Mouse (Mus musculus): ENCODE results near the gene Pmel. TPM values are rescaled to one million over a fixed set of nuclear protein-coding genes. Genes with fewer than 3 reads are reported as not detected.
A peak's percentile ranks its signal among the peaks of the same experiment; 100 is the strongest.
"Not testable (repeated sequence)": the region's sequence is repeated elsewhere in the genome, so short reads cannot be mapped to it uniquely, and the experiment has no call there.

Pmel gene
- total RNA-seq, 2 experiments from 2014 or later = 0.51 to 0.63 TPM

- intact Hi-C loops (cut with DNase I) = no loop called here
- peak in 1 of 2 experiments; percentile 48 for DNase-seq (ENCODE audit: extremely low spot score in 1 of 2, low spot score in 2 of 2)
These were observed 5.0 kb upstream of the Pmel start for GRCm38 (mm10) chr10:128699006-128699405.

- intact Hi-C loops (cut with DNase I) = no loop called here
- DNase-seq (ENCODE audit: extremely low spot score in 1 of 2, low spot score in 2 of 2) = no peak
These were observed 4.4 kb upstream of the Pmel start for GRCm38 (mm10) chr10:128699611-128700010.

- intact Hi-C loops (cut with DNase I) = no loop called here
These were observed 3.3 kb upstream of the Pmel start for GRCm38 (mm10) chr10:128700712-128701111.

GRCm38 (mm10) chr10:128702328-128703007, 1.5 kb upstream of the Pmel start:
- intact Hi-C loops (cut with DNase I) = no loop called here
- no peak for DNase-seq (ENCODE audit: extremely low spot score in 1 of 2, low spot score in 2 of 2)

More at GRCm38 (mm10) chr10:128700712-128701111, 3.3 kb upstream of the Pmel start:
- no peak for DNase-seq (ENCODE audit: extremely low spot score in 1 of 2, low spot score in 2 of 2)

GRCm38 (mm10) chr10:128704491-128705316, 709 bp downstream of the Pmel start, which contains the start of gene Cdk2:
Gene Cdk2, minus strand, starts transcription at chr10:128705031.
- intact Hi-C loops (cut with DNase I) = loop anchor here (5.0 kb wide), 1 partner anchor 38 kb away; the partner anchor contains the start of gene Dgka
- peak; percentile 80 to 96 for DNase-seq (ENCODE audit: extremely low spot score in 1 of 2, low spot score in 2 of 2)

GRCm38 (mm10) chr10:128705317-128705693, 1.3 kb downstream of the Pmel start:
- intact Hi-C loops (cut with DNase I) = loop anchor here (5.0 kb wide), 1 partner anchor 37 kb away; the partner anchor contains the start of gene Dgka
- DNase-seq (ENCODE audit: extremely low spot score in 1 of 2, low spot score in 2 of 2) = peak in 1 of 2 experiments; percentile 30

DNA sequence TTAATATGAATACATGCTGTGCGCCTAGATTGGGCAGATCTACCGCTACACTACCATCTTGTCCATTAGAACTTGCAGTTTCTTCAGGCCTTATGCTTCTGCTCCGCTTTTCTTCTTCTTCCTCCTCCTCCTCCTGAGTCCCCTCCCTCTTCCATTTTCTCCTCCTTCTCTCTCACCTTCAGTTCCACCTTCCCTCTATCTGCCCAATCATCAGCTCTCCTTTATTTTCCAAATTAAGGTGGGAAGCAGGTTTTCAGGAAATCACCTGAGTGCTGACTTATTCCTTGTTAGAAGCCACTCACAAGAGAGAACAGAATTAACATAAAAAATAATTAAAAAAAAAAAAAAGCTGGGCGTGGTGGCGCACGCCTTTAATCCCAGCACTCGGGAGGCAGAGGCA, 7.3 kb downstream of the Pmel start:
- DNase-seq (ENCODE audit: extremely low spot score in 1 of 2, low spot score in 2 of 2); intact Hi-C loops (cut with DNase I): not testable (repeated sequence)

DNA sequence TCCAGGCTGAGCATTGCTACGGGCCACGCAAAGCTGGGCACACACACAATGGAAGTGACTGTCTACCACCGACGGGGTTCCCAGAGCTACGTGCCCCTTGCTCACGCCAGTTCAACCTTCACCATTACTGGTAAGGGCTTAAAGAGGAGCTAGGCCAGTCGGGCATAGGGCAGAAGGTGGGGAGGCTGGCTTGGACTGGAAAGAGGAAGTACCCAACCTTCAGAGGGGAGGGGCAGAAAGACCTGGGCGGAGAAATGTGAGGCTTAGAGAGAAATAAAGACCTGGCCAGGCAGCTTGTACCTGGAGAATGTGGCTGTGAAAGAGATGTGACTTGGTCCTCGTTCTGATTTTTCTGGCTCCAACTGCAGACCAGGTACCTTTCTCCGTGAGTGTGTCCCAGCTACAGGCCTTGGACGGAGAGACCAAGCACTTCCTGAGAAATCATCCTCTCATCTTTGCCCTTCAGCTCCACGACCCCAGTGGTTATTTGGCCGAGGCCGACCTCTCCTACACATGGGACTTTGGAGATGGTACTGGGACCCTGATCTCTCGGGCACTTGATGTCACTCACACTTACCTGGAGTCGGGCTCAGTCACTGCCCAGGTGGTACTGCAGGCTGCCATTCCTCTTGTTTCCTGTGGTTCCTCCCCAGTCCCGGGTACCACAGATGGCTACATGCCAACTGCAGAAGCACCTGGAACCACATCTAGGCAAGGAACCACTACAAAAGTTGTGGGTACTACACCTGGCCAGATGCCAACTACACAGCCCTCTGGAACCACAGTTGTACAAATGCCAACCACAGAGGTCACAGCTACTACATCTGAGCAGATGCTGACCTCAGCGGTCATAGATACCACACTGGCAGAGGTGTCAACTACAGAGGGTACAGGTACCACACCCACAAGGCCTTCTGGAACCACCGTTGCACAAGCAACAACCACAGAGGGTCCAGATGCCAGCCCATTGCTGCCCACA, 11.9 kb downstream of the Pmel start:
- DNase-seq (ENCODE audit: extremely low spot score in 1 of 2, low spot score in 2 of 2) = no peak
- intact Hi-C loops (cut with DNase I) = no loop called here

DNA sequence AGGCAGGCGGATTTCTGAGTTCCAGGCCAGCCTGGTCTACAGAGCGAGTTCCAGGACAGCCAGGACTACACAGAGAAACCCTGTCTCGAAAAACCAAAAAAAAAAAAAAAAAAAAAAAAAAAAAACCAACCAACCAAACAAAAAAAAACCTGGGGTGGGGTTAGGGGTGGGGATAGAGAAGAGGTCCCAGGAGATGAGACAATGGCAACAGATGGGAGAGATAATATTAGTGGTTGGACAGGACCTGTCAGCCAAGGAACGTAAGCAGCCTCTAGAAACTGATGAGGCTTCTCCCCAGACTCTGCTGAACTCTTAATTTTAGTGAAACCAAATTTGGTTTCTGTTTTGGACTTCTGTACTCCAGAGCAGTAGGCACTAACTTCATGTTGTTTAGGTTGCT, 21.5 kb downstream of the Pmel start:
- DNase-seq (ENCODE audit: extremely low spot score in 1 of 2, low spot score in 2 of 2); intact Hi-C loops (cut with DNase I): not testable (repeated sequence)

DNA sequence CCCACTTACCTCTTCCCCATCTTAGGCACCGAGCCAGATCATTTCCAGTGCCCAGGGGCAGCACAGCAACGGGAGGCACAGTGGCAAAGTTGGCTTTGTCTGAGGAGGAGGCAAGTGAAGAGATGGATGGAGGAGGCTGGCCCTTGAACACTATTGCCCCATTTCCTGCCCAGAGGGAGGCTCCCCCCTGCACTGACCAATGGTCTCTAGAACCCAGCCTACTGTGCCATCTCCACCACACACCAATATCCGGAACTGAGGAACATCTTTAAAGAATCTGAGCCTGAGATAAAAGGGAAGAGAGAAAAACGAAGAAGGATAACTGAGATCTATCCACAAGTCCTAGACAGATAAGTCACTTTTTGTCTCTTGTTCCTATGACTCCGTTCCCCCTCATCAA, 24.1 kb downstream of the Pmel start:
- no peak for DNase-seq (ENCODE audit: extremely low spot score in 1 of 2, low spot score in 2 of 2)
- intact Hi-C loops (cut with DNase I) = no loop called here

GRCm38 (mm10) chr10:128731002-128731433, 27.0 kb downstream of the Pmel start:
- intact Hi-C loops (cut with DNase I) = no loop called here
- DNase-seq (ENCODE audit: extremely low spot score in 1 of 2, low spot score in 2 of 2) = peak; percentile 18 to 82

GRCm38 (mm10) chr10:128731992-128732391, 28.0 kb downstream of the Pmel start:
- intact Hi-C loops (cut with DNase I) = no loop called here
- DNase-seq (ENCODE audit: extremely low spot score in 1 of 2, low spot score in 2 of 2) = no peak

DNA sequence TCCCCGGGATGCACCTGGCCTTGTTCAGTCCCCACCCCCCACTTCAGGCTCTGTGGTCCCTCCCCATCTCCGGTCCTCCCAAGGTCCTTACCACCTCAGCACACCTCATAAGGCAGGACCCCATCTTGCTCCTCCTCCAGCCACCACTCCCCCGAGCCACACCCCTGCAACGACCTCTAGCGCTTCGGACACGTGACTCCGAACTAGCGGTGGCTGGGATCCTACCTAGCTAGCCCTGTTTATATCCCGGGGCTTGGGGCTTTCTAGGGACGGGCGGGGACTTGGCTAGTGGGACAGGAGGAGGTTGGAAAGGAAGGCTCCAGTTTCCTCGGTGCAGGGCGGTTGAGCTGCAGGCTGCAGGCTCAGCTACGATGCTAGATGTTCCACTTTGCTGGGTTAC, 33.4 kb downstream of the Pmel start:
- intact Hi-C loops (cut with DNase I) = no loop called here
- no peak for DNase-seq (ENCODE audit: extremely low spot score in 1 of 2, low spot score in 2 of 2)

DNA sequence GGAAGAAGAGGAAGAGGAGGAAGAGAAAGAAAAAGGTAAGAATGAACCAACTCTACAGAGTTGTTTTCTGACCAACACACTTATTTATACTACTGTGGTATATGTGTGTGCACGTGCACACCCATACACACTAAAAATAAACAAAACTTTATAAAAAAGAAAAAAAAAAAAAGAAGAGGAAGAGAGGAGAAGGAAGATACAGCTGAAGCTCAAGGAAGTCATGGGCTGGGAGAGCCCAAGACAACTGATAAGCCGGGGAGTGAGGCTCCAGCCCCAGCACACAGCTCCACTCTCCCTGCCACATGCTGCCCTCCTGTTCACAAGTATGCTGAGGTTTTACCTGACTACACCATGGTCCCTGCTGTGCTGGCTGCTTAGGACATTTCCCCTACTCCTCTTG, 36.3 kb downstream of the Pmel start:
- intact Hi-C loops (cut with DNase I) = loop anchor here (5.0 to 10.0 kb wide), 3 partner anchors 33 to 235 kb away; partner anchors contain the start of genes Cdk2 and Gdf11

DNA sequence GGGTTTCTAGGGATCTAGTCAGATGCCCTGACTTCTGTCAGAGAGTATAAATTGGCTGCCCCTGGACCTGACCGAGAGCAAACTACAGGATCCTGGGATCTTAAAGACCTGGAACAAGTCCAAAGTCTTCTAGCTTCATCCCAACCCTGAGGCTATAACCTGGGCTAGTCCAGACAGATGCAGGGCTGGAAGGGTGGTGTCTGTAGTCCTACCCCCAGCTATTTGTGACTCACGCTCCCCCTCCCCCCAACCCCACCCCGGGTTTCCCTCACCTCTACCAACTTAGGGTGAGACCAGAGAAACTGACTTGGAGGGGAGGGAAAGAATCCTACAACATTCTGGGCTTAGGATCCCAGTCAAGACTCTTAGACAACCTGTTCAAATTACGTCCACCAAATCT, 38.6 kb downstream of the Pmel start:
- intact Hi-C loops (cut with DNase I) = loop anchor here (5.0 to 10.0 kb wide), 3 partner anchors 35 to 232 kb away; partner anchors contain the start of genes Cdk2 and Gdf11

More for the DNA sequence above, 36.3 kb downstream of the Pmel start:
- DNase-seq (ENCODE audit: extremely low spot score in 1 of 2, low spot score in 2 of 2) = no peak

DNA sequence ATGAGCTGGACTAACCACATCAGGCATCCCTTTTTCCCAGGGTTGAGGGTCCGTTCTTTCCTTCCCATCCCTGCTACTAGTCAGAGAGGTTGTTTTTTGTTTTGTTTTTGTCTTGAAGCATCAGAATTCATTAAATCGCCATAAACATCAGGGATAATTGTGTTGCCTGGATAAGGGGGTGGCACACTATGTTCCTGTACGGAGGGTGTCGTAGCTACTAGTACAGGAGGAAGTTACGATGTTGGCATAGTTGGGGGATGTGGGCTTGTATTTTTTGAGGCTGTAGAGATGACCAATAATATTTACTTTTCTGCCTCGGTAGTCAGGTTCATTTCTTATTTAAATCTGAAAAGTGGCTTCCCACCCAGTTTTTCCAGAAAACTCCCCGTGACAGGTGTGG, 39.2 kb downstream of the Pmel start:
- intact Hi-C loops (cut with DNase I) = loop anchor here (5.0 to 10.0 kb wide), 3 partner anchors 36 to 232 kb away; partner anchors contain the start of genes Cdk2 and Gdf11
- no peak for DNase-seq (ENCODE audit: extremely low spot score in 1 of 2, low spot score in 2 of 2)

More for the DNA sequence above, 38.6 kb downstream of the Pmel start:
- DNase-seq (ENCODE audit: extremely low spot score in 1 of 2, low spot score in 2 of 2) = no peak

- intact Hi-C loops (cut with DNase I) = loop anchor here (5.0 to 10.0 kb wide), 3 partner anchors 36 to 231 kb away; partner anchors contain the start of genes Cdk2 and Gdf11
These were observed 39.8 kb downstream of the Pmel start for GRCm38 (mm10) chr10:128743791-128744191.

GRCm38 (mm10) chr10:128744211-128744610, 40.2 kb downstream of the Pmel start:
- no peak for DNase-seq (ENCODE audit: extremely low spot score in 1 of 2, low spot score in 2 of 2)
- intact Hi-C loops (cut with DNase I) = loop anchor here (5.0 to 10.0 kb wide), 3 partner anchors 37 to 231 kb away; partner anchors contain the start of genes Cdk2 and Gdf11

More at GRCm38 (mm10) chr10:128743791-128744191, 39.8 kb downstream of the Pmel start:
- DNase-seq (ENCODE audit: extremely low spot score in 1 of 2, low spot score in 2 of 2) = peak; percentile 23 to 66

Measured in left cerebral cortex, postnatal 10 days (tissue).